Mouse (Mus musculus) heart, embryonic 16.5 days (tissue): ENCODE results near the gene Ttc41. TPM values are rescaled to one million over a fixed set of nuclear protein-coding genes. Genes with fewer than 3 reads are reported as not detected.
"Not testable (repeated sequence)": the region's sequence is repeated elsewhere in the genome, so short reads cannot be mapped to it uniquely, and the experiment has no call there.

Experiments used
- ATAC-seq: fragments of 200-750 bp; cut with Nextera tagmentation; replicated peaks from 2 replicates; pipeline ENCODE4 v1.8.0; 2017; ENCODE audit warnings: moderate number of reproducible peaks; ENCODE audit not compliant: insufficient read depth, low FRiP score; ENCODE audit errors: extremely low read depth
- H3K27ac ChIP-seq: fragments of 300-500 bp; sonication (generic); 2 replicates; pipeline ENCODE4 v1.5.1; 2014; ENCODE audit warnings: mild to moderate bottlenecking, low read length, control low read depth, moderate library complexity
- H3K27me3 ChIP-seq: fragments of 300-500 bp; sonication (generic); 2 replicates; pipeline ENCODE4 v1.6.1; 2014; ENCODE audit warnings: low read length, mixed read lengths; ENCODE audit not compliant: control insufficient read depth, insufficient read depth
- H3K36me3 ChIP-seq: fragments of 300-500 bp; sonication (generic); 2 replicates; pipeline ENCODE4 v1.6.1; 2014; ENCODE audit not compliant: control insufficient read depth, insufficient read depth
- H3K4me1 ChIP-seq: fragments of 300-500 bp; sonication (generic); 2 replicates; pipeline ENCODE4 v1.6.1; 2014; ENCODE audit warnings: low read length, mixed read lengths; ENCODE audit not compliant: control insufficient read depth, insufficient read depth
- H3K4me2 ChIP-seq: fragments of 300-500 bp; sonication (generic); 2 replicates; pipeline ENCODE4 v1.6.1; 2014; ENCODE audit warnings: low read depth, mild to moderate bottlenecking, control low read depth, low read length
- H3K4me3 ChIP-seq: fragments of 300-500 bp; sonication (generic); 2 replicates; pipeline ENCODE4 v1.5.1; 2014; ENCODE audit warnings: mild to moderate bottlenecking, control low read depth, low read length
- H3K9ac ChIP-seq: fragments of 300-500 bp; sonication (generic); 2 replicates; pipeline ENCODE4 v1.6.1; 2014; ENCODE audit warnings: low read length, control low read depth
- H3K9me3 ChIP-seq: fragments of 300-500 bp; sonication (generic); replicated peaks from 2 replicates; pipeline ENCODE4 v1.6.1; 2016; ENCODE audit warnings: low read length; ENCODE audit not compliant: control insufficient read depth
- WGBS: fragments of 180-500 bp; shearing (Covaris S2); extraction: QIAGEN DNeasy Blood & Tissue Kit; methylation state at CpG from one replicate; pipeline ENCODE4 v1.1.7; 2014; 5-methylcytosine and 5-hydroxymethylcytosine counted together
- polyA plus RNA-seq: library from polyadenylated mRNA; unstranded; fragments of >200 nt; fragmentation: Nextera tagmentation; extraction: Ambion mirVana; gene quantifications from 2 replicates; pipeline ENCODE4 v1.2.1, GENCODE M21; 2015

Ttc41 gene
- 1.7 and 1.9 TPM in 2 replicates for polyA plus RNA-seq

DNA sequence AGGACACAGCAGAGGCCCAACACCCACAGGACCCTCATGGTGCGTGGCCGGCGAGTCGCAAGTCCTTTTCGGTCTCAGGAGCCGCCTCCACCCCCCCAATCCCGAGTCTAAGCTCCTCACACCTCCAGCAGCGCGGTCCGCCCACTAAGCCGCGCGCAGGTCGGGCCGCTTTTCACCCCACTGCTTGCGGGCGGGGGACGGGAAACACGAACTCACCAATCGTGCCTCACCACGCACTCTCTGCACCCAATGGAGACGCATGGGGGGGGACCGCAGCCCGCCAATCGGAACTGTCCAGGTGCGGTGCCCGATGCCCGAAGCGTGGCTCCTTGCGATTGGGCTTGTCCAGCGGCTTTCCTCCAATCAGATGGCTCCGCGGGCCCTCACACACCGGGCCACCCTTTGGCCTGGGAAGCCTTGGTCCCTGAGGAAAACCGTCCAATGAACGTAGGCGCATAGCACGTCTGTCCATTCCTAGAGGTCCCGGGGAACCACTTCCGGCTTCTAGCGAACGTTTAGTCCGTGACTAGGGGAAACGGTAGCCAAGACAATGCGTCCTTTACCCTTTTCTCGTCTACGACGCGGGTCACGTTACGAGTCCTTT lies at the start of gene Ttc41, which contains the start of gene Hsp90b1:
TSS of gene Ttc41 (plus strand) at position 494 of the 604 bp plus-strand sequence.
TSS of gene Hsp90b1 (minus strand) at position 192 of the 604 bp plus-strand sequence.
- ATAC-seq = peak; percentile 96
- peak within 1 kb of the TSS; percentile 99 for H3K27ac ChIP-seq
- peak within 1 kb of the TSS; percentile 99 for H3K4me3 ChIP-seq
- no peaks in the 10 kb centered on the region for H3K9me3 ChIP-seq
- H3K27me3 ChIP-seq = no peaks in the 10 kb centered on the region
- WGBS = under 1% methylated on average over 51 of the region's 51 CpGs
- H3K36me3 ChIP-seq = peaks cover 28% of the 10 kb centered on the region
- H3K9ac ChIP-seq = peak within 1 kb of the TSS; percentile 97
- H3K4me1 ChIP-seq = peaks cover 39% of the 10 kb centered on the region
- peak within 1 kb of the TSS; percentile 86 for H3K4me2 ChIP-seq

DNA sequence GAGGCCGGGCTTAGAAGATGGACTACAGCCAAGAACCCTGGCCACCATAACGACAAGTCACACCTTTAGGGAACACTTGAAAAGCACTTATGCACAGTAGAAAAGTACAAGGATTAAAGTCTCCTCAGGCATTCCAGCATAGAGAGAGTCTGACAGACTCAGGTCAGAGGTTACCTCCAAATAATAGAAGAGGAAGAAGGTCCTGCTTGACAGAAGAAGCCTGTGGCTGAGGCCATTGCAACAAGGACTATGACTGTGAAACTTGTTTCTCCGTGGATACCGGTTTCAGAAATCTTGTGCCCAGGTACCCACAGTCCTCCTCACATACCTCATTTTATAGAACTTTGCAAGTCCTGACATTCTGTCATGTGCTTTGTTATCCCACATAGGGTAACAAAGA lies 35.1 kb upstream of the Ttc41 start:
- 61% methylated on average over 4 of the region's 4 CpGs for WGBS

DNA sequence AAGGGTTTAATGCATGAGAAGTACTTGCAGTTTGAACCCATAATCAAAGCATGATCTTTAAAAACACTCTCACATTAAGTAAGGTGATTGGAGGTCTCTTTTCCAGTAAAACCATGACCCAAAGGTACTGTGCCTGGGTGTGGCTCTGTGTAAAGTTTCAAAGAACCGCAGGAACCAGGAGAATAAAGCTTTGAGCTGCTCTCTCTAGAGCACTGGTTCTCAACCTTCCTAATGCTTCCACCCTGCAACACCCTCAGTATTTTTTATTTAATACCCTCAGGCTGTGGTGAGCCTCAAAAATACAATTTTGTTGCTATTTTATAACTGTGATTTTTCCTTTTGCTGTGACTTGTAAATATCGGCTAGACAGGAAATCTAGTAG lies 20.8 kb upstream of the Ttc41 start:
- not testable (repeated sequence) for H3K36me3 ChIP-seq, H3K27me3 ChIP-seq, H3K9ac ChIP-seq, H3K4me1 ChIP-seq, H3K9me3 ChIP-seq
- peak; percentile 23; the same call in 1 of the 2 replicates for ATAC-seq
- peak overlapping the region; percentile 76 for H3K4me3 ChIP-seq
- 33% methylated on average over 2 of the region's 2 CpGs for WGBS
- H3K27ac ChIP-seq = peak overlapping the region; percentile 77; the same call in 1 of the 2 replicates
- H3K4me2 ChIP-seq = peak overlapping the region; percentile 69

More for the DNA sequence above, 35.1 kb upstream of the Ttc41 start:
- H3K27ac ChIP-seq, H3K4me1 ChIP-seq, H3K9me3 ChIP-seq, ATAC-seq, H3K4me3 ChIP-seq, H3K36me3 ChIP-seq, H3K4me2 ChIP-seq, H3K27me3 ChIP-seq, H3K9ac ChIP-seq: not testable (repeated sequence)

DNA sequence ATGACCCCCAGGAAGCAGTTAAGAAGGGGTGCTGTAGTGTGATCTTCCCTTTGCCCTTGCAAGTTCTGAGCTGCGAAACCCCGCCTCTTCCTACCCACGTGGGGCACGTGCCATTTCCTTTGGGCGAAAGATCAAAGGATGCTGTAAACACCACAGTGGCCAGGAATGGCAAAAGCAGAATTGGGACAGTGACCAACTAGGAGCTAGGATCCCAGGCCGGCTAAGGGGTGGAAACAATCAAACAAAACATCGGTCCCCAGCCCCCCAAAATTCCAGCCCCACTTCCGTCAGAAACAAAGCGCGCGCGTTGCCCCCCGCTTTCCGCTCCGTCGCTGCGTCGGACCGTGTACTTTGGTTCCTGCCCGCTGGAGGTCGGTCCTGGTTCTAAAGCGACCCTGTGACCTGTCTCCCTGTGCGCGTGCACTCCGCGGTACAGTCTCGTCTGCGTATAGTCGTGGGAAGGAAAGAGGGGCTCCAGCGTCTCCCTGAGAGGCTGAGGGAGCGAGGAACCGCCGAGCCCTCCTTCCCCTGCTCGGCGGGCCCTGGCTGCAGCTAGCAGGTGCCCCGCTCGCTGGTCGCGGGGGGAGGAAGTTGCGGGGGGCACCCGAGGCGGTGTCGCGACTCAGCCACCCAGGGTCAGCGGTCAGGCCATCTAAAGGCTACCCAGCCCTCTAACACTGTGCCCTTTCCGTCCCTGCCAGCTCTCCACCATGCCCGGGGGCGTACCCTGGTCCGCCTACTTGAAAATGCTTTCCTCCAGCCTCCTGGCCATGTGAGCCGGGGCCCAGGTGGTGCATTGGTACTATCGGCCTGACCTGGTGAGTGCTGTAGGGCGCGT lies 20.2 kb upstream of the Ttc41 start:
- peak overlapping the region; percentile 77 for H3K27ac ChIP-seq
- H3K9me3 ChIP-seq, H3K27me3 ChIP-seq, H3K36me3 ChIP-seq, H3K4me1 ChIP-seq: not testable (repeated sequence)
- H3K9ac ChIP-seq = peak overlapping the region; percentile 90
- H3K4me2 ChIP-seq = peak overlapping the region; percentile 69
- H3K4me3 ChIP-seq = peak overlapping the region; percentile 76
- under 1% methylated on average over 48 of the region's 53 CpGs for WGBS
- peak; percentile 90 for ATAC-seq

DNA sequence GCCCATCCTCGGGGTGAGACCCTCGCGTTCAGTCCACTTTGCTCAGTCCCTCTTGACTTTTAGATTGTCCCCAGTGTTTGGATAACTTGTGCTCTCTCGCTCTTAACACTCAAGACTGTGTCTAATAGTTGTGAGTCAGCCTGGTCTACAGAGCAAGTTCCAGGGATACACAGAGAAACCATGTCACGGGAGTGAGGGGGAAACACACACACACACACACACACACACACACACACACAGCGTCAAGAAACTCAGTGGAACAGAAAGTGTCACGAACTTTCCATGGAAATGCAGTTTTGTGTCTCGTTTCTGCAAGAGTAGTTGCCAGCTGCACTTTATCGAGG lies 19.6 kb upstream of the Ttc41 start:
- H3K9me3 ChIP-seq, H3K27me3 ChIP-seq, H3K36me3 ChIP-seq, ATAC-seq, H3K4me1 ChIP-seq, H3K27ac ChIP-seq: not testable (repeated sequence)
- Histone ChIP-seq H3K9ac (peak overlapping the region; percentile 90), H3K4me3 (peak overlapping the region; percentile 76), H3K4me2 (peak overlapping the region; percentile 69)
- 19% methylated on average over 9 of the region's 9 CpGs for WGBS

DNA sequence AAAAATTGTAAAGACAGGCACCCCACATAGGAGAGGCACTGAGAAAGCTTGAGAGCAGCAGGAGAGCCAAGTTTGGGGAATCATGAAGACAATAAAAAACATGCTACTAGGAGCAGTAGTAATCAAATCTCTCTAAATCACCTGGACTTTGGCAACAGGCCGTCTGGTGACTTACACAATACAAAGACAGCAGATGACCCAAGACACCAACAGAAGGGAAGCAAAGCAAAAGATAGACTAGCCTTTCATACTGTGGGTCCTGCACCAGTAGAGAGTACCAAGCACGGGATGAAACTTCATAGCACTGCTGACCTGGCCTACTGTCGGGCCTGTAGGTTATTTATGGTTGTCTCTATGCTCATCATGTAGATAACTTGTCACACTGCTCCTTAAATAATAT lies 5.4 kb upstream of the Ttc41 start:
- Histone ChIP-seq H3K4me2 (peak overlapping the region; percentile 32), H3K27me3 (no peaks in the 10 kb centered on the region), H3K36me3 (peaks cover 62% of the 10 kb centered on the region), H3K27ac (no peak overlapping the region), H3K9ac (0 out of 2 replicates have a peak overlapping the region, but pooled peaks have one; percentile 8), H3K9me3 (no peaks in the 10 kb centered on the region), H3K4me1 (peaks cover 43% of the 10 kb centered on the region), H3K4me3 (0 out of 2 replicates have a peak overlapping the region, but pooled peaks have one; percentile 10)
- ATAC-seq = no peak
- 38% methylated on average over 3 of the region's 3 CpGs for WGBS

DNA sequence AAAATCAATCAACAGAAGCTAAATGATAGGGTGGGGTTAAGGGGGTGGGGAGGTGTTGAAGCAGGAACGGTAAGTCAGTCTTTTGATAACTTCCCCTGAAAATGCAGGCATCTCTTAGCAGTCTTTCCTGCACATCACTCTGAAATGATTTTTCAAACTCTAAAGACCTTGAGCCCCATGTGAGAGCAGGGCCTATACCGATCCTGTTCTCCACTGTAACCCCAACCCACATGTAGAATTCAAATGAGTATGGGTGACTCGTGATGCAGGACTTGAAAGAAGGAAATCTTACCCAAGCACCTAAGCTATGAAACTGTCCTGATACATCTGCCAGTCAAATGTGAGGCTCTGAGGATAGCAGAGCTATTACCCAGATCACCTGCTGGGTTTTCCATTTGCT lies 4.6 kb upstream of the Ttc41 start:
- no peak for ATAC-seq
- Histone ChIP-seq H3K4me1 (peaks cover 43% of the 10 kb centered on the region), H3K9me3 (no peaks in the 10 kb centered on the region), H3K27me3 (no peaks in the 10 kb centered on the region), H3K27ac (no peak overlapping the region), H3K4me3 (no peak overlapping the region), H3K36me3 (peaks cover 55% of the 10 kb centered on the region), H3K4me2 (peak overlapping the region; percentile 32), H3K9ac (no peak overlapping the region)
- 45% methylated on average over 3 of the region's 3 CpGs for WGBS

DNA sequence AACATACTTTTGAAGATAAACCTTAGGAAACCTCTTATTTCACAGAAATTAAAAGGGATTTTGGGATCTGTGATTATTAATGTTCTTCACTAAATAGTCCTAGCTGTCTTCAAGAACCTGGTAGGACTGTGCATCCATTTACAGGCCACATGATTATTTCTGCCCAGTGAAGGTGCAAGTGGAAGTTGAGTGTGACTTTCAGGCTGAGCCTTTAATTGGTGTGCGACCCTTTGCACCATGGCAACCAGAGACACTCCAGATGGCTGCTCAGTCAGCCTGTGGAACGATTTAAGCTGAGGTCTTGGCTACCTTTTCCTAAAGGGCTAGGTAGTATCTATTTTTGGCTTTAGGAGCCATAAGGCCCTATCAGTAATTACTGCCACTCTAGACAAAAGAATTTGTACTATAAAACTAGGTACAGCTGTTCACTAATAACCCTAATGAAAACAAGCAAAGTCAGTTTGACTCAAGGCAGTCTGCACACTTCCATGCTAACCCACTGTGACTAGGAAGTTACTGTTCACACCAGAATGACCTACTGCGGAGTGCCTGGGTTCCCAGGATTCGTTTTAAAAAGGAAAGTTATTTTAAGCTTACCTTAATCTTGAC lies 3.2 kb upstream of the Ttc41 start:
- Histone ChIP-seq H3K9me3 (no peaks in the 10 kb centered on the region), H3K27ac (peak overlapping the region; percentile 29), H3K36me3 (peaks cover 54% of the 10 kb centered on the region), H3K9ac (peak overlapping the region; percentile 97), H3K4me3 (peak overlapping the region; percentile 99), H3K27me3 (no peaks in the 10 kb centered on the region), H3K4me1 (peaks cover 48% of the 10 kb centered on the region), H3K4me2 (peak overlapping the region; percentile 86)
- no peak for ATAC-seq
- WGBS = 34% methylated on average over 4 of the region's 4 CpGs

DNA sequence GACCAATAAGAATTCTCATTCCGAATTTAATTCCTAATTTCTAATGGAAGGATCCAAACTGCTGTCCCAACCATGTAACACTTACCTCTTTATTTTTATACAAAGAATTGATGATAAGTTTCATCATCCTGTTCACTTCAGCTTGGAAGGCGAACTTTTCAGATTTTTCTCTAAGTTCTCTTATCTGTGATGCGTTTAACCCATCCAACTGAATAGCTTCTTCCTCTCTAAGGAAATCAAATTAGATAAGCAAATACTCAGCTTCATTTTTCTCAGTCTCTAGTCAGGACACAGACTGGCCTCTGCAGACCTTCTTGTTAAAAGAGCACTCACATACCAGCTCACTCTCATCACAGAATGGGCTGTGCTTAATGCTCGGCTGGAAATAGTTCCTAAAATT lies 2.2 kb upstream of the Ttc41 start:
- Histone ChIP-seq H3K36me3 (peaks cover 45% of the 10 kb centered on the region), H3K9me3 (no peaks in the 10 kb centered on the region), H3K27ac (no peak overlapping the region; the same call in 1 of the 2 replicates), H3K4me3 (peak overlapping the region; percentile 99), H3K4me1 (peaks cover 48% of the 10 kb centered on the region), H3K9ac (peak overlapping the region; percentile 97), H3K27me3 (no peaks in the 10 kb centered on the region), H3K4me2 (peak overlapping the region; percentile 86)
- no peak for ATAC-seq
- 45% methylated on average over 4 of the region's 4 CpGs for WGBS
